Mouse (Mus musculus) heart, embryonic 13.5 days (tissue): ENCODE measurements around the gene Gm19402. TPM values are rescaled to one million over a fixed set of nuclear protein-coding genes. Genes with fewer than 3 reads are reported as not detected.
A peak's percentile ranks its signal among the peaks of the same experiment; 100 is the strongest.

Experiments used
- ATAC-seq: fragments of 200-750 bp; cut with Nextera tagmentation; 2 replicates; pipeline ENCODE4 v1.8.0; 2017; ENCODE audit warnings: moderate TSS enrichment; ENCODE audit not compliant: insufficient number of reproducible peaks, low FRiP score, low TSS enrichment; ENCODE audit errors: extremely low read depth
- H3K27ac ChIP-seq: fragments of 300-500 bp; sonication (generic); replicated peaks from 2 replicates; pipeline ENCODE4 v1.5.1; 2015; ENCODE audit warnings: moderate library complexity, mild to moderate bottlenecking, inconsistent platforms
- H3K27me3 ChIP-seq: fragments of 300-500 bp; sonication (generic); replicated peaks from 2 replicates; pipeline ENCODE4 v1.6.1; 2015; ENCODE audit warnings: mild to moderate bottlenecking, inconsistent platforms
- H3K36me3 ChIP-seq: fragments of 300-500 bp; sonication (generic); 2 replicates; pipeline ENCODE4 v1.6.1; 2015; ENCODE audit warnings: mild to moderate bottlenecking, inconsistent platforms
- H3K4me1 ChIP-seq: fragments of 300-500 bp; sonication (generic); 2 replicates; pipeline ENCODE4 v1.6.1; 2015; ENCODE audit warnings: inconsistent platforms
- H3K4me2 ChIP-seq: fragments of 300-500 bp; sonication (generic); 2 replicates; pipeline ENCODE4 v1.6.1; 2015; ENCODE audit warnings: inconsistent platforms, mild to moderate bottlenecking, moderate library complexity
- H3K4me3 ChIP-seq: fragments of 300-500 bp; sonication (generic); 2 replicates; pipeline ENCODE4 v1.5.1; 2015; ENCODE audit warnings: moderate library complexity, mild to moderate bottlenecking, inconsistent platforms
- H3K9ac ChIP-seq: fragments of 300-500 bp; sonication (generic); 2 replicates; pipeline ENCODE4 v1.6.1; 2015; ENCODE audit warnings: inconsistent platforms, mild to moderate bottlenecking, moderate library complexity
- H3K9me3 ChIP-seq: fragments of 300-500 bp; sonication (generic); 2 replicates; pipeline ENCODE4 v1.6.1; 2016; ENCODE audit warnings: inconsistent platforms
- WGBS: fragments of 180-500 bp; shearing (Covaris S2); methylation state at CpG from one replicate; pipeline ENCODE4 v1.1.7; 2015; ENCODE audit warnings: mixed read lengths; 5-methylcytosine and 5-hydroxymethylcytosine counted together
- microRNA counts: library from miRNA; unstranded; fragments of <30 nt; microRNA quantifications from one replicate; lab custom pipeline; 2016
- microRNA-seq: library from miRNA; unstranded; fragments of <30 nt; microRNA quantifications from one replicate; pipeline ENCODE4, GENCODE M21; 2016
- polyA plus RNA-seq: library from polyadenylated mRNA; unstranded; fragments of >200 nt; fragmentation: Nextera tagmentation; extraction: Ambion mirVana; gene quantifications from 2 replicates; pipeline ENCODE4 v1.2.1, GENCODE M21; 2015

The Gm19402 gene
- polyA plus RNA-seq, 1 experiment from 2014 or later, result not detected

- Histone ChIP-seq H3K4me3 (peak overlapping the region; percentile 20), H3K27me3 (peaks cover 38% of the 10 kb centered on the region), H3K4me2 (peak overlapping the region; percentile 51), H3K36me3 (no peaks in the 10 kb centered on the region), H3K27ac (no peak overlapping the region), H3K9me3 (peaks cover 7% of the 10 kb centered on the region; the same call in 1 of the 2 replicates), H3K4me1 (no peaks in the 10 kb centered on the region), H3K9ac (no peak overlapping the region)
- 32% methylated on average over 43 of the region's 43 CpGs for WGBS
- ATAC-seq, result no peak
Observed at GRCm38 (mm10) chr10:77663949-77664665, 26.4 kb downstream of the Gm19402 start.

GRCm38 (mm10) chr10:77658286-77658994 lies 32.1 kb downstream of the Gm19402 start:
- H3K9me3 ChIP-seq, result peaks cover 11% of the 10 kb centered on the region; the same call in 1 of the 2 replicates
- 62% methylated on average over 15 of the region's 15 CpGs for WGBS
- H3K4me3 ChIP-seq, result no peak overlapping the region
- H3K27ac ChIP-seq, result no peak overlapping the region
- no peaks in the 10 kb centered on the region for H3K4me1 ChIP-seq
- H3K4me2 ChIP-seq, result no peak overlapping the region
- ATAC-seq, result no peak
- no peak overlapping the region for H3K9ac ChIP-seq
- peaks cover 13% of the 10 kb centered on the region for H3K27me3 ChIP-seq
- no peaks in the 10 kb centered on the region for H3K36me3 ChIP-seq

- peaks cover 4% of the 10 kb centered on the region; the same call in 1 of the 2 replicates for H3K9me3 ChIP-seq
- H3K27me3 ChIP-seq, result 0 out of 2 replicates have a peak, but pooled peaks cover 5% of the 10 kb centered on the region
- no peak overlapping the region for H3K4me3 ChIP-seq
- WGBS, result 86% methylated on average over 9 of the region's 9 CpGs
- H3K36me3 ChIP-seq, result no peaks in the 10 kb centered on the region
- H3K4me2 ChIP-seq, result no peak overlapping the region
- ATAC-seq, result no peak
- no peaks in the 10 kb centered on the region for H3K4me1 ChIP-seq
- H3K9ac ChIP-seq, result no peak overlapping the region
- no peak overlapping the region for H3K27ac ChIP-seq
Observed at GRCm38 (mm10) chr10:77652046-77652445, 38.5 kb downstream of the Gm19402 start.

DNA sequence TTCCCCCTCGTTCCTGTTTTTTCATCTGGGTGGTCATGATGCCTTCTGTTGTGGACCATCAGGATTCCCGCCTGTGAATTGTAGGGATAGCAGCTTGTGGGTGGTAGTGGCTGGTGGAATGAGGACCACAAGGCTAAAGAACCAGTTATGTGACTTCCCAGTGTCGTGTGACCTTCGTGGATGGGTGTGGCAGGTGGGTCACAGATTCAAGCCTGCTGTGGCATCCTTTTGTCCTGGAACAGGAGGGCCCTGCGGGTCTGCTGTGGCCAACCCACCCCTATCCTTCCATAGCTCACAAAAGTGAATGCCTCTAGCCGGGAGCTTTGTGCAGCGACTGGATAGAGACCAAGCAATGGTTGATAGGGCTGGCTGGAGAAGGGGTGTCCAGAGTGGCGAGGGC lies 42.7 kb downstream of the Gm19402 start:
- Histone ChIP-seq H3K4me1 (peaks cover 15% of the 10 kb centered on the region), H3K4me3 (no peak overlapping the region), H3K27me3 (no peaks in the 10 kb centered on the region), H3K36me3 (peaks cover 41% of the 10 kb centered on the region), H3K27ac (no peak overlapping the region), H3K9ac (no peak overlapping the region), H3K9me3 (no peaks in the 10 kb centered on the region), H3K4me2 (no peak overlapping the region)
- ATAC-seq, result no peak
- 87% methylated on average over 8 of the region's 8 CpGs for WGBS

DNA sequence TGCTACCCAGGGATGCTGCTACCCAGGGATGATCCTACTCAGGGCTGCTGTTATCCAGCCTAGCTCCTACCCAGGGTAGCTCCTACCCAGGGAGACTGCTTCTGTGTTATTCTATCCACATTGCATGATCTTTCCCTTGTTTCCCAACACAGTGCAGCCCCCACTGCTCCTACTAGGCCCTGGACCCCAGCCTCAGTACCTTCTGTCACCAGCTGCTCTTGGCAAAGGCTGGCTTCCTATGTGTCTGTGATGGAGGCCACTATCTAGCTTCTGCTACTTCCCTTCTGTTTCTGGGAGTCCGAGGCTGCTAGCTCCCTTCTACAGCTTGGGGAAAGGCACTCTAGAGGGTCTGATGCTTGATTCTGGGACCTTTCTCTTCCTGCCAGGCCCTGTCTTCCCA lies 43.1 kb downstream of the Gm19402 start:
- H3K4me3 ChIP-seq, result no peak overlapping the region
- H3K9ac ChIP-seq, result no peak overlapping the region
- H3K36me3 ChIP-seq, result peaks cover 44% of the 10 kb centered on the region
- no peak overlapping the region for H3K4me2 ChIP-seq
- no peaks in the 10 kb centered on the region for H3K27me3 ChIP-seq
- WGBS, result 65% methylated on average over 1 of the region's 1 CpGs
- no peak for ATAC-seq
- peaks cover 15% of the 10 kb centered on the region for H3K4me1 ChIP-seq
- no peaks in the 10 kb centered on the region for H3K9me3 ChIP-seq
- H3K27ac ChIP-seq, result no peak overlapping the region

DNA sequence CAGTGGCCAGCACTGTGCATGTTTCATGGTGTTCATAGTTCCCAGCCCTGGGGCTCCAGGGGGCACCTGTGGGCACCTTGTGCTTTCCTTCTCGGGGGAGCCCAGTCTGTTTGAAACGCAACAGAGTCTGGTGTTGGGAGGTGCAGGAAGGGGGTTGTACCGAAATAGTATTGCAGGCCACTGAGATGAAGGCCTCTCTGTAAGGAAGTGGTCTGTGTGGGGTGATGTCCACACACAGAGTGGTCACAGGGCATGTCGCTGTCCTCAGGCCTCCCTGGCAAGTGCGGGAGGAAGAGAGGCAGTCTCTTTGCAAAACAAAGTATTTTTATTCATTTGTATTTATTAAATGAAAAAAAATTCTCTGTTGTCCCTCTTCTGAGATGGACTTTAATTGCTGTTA lies 45.0 kb downstream of the Gm19402 start:
- H3K9ac ChIP-seq, result no peak overlapping the region
- no peak overlapping the region for H3K4me3 ChIP-seq
- no peak for ATAC-seq
- peaks cover 60% of the 10 kb centered on the region for H3K36me3 ChIP-seq
- no peak overlapping the region for H3K4me2 ChIP-seq
- H3K27ac ChIP-seq, result no peak overlapping the region
- H3K9me3 ChIP-seq, result no peaks in the 10 kb centered on the region
- 83% methylated on average over 5 of the region's 5 CpGs for WGBS
- peaks cover 15% of the 10 kb centered on the region for H3K4me1 ChIP-seq
- H3K27me3 ChIP-seq, result no peaks in the 10 kb centered on the region

DNA sequence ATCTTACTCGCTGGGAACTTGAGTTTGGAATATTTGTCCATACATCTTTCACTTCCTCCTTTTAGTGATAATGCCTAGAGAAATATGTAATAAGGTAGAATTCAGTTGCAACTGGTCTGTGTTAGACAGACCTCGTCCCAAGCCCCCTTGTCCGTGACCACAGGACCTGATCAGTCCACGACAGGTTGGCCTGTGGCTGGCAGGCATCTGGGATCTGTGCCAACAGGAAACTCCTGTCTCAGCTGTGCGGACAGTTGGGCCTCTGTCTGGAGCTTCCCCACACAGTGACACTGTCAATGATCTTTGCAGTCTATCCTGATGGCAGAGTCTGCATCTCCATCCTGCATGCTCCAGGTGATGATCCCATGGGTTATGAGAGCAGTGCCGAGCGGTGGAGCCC lies 47.4 kb downstream of the Gm19402 start:
- no peak for ATAC-seq
- no peaks in the 10 kb centered on the region for H3K9me3 ChIP-seq
- no peak overlapping the region for H3K9ac ChIP-seq
- H3K4me3 ChIP-seq, result no peak overlapping the region
- no peak overlapping the region for H3K27ac ChIP-seq
- H3K4me1 ChIP-seq, result peaks cover 29% of the 10 kb centered on the region
- H3K4me2 ChIP-seq, result no peak overlapping the region
- WGBS, result 54% methylated on average over 7 of the region's 7 CpGs
- peaks cover 78% of the 10 kb centered on the region for H3K36me3 ChIP-seq
- H3K27me3 ChIP-seq, result no peaks in the 10 kb centered on the region

MicroRNAs within 50 kb of the gene (microRNA counts, 519-probe panel; counts per million panel counts)
- 209 counts per million, percentile 61 among the panel's probes with 10 or more counts for microRNA mmu-miR-1930 (lab: Ali Mortazavi, UCI)

Small RNAs within 50 kb of the gene (microRNA-seq; reads per million reads assigned to microRNA genes)
- gene Mir1930, result 10.0 reads per million, percentile 27 among the genes with 10 or more reads in this experiment

Other genes with a start within 250 kb of the Gm19402 start
- gene Fam207a, start 175.0 kb downstream of the Gm19402 start, polyA plus RNA-seq, result 23.9 and 24.0 TPM in 2 replicates
- gene Itgb2, start 160.5 kb downstream of the Gm19402 start, polyA plus RNA-seq, result 1.5 and 1.6 TPM in 2 replicates
- gene Pttg1ip, start 109.0 kb downstream of the Gm19402 start, polyA plus RNA-seq, result 103 and 110 TPM in 2 replicates
- gene Sumo3, start 84.7 kb downstream of the Gm19402 start, polyA plus RNA-seq, result 171 and 186 TPM in 2 replicates
- gene Gm49325, start 84.6 kb downstream of the Gm19402 start, polyA plus RNA-seq, result 2.8 TPM in 1 of 2 replicates, not detected in the other
- 78.6 and 81.9 TPM in 2 replicates for gene Ube2g2, start 68.5 kb downstream of the Gm19402 start, polyA plus RNA-seq
- gene Tspear, start 4.2 kb downstream of the Gm19402 start, polyA plus RNA-seq, result 0.07 TPM in 1 of 2 replicates, not detected in the other
- not detected in 2 replicates for gene Gm9508, start 6.5 kb upstream of the Gm19402 start, polyA plus RNA-seq
- not detected in 2 replicates for gene Gm10272, start 15.9 kb upstream of the Gm19402 start, polyA plus RNA-seq
- not detected in 2 replicates for gene Gm10024, start 20.7 kb upstream of the Gm19402 start, polyA plus RNA-seq
- gene Gm10142, start 25.1 kb upstream of the Gm19402 start, polyA plus RNA-seq, result not detected in 2 replicates
- gene Krtap12-1, start 29.8 kb upstream of the Gm19402 start, polyA plus RNA-seq, result not detected in 2 replicates
- gene Gm10100, start 35.7 kb upstream of the Gm19402 start, polyA plus RNA-seq, result not detected in 2 replicates
- gene Gm18596, start 51.9 kb upstream of the Gm19402 start, polyA plus RNA-seq, result not detected in 2 replicates
- not detected in 2 replicates for gene Gm9736, start 60.6 kb upstream of the Gm19402 start, polyA plus RNA-seq
- not detected in 2 replicates for gene Gm3233, start 68.9 kb upstream of the Gm19402 start, polyA plus RNA-seq
- not detected in 2 replicates for gene Gm3238, start 80.6 kb upstream of the Gm19402 start, polyA plus RNA-seq
- gene Gm7138, start 86.2 kb upstream of the Gm19402 start, polyA plus RNA-seq, result not detected in 2 replicates
- gene Gm3250, start 91.8 kb upstream of the Gm19402 start, polyA plus RNA-seq, result not detected in 2 replicates
- gene Gm7137, start 97.4 kb upstream of the Gm19402 start, polyA plus RNA-seq, result not detected in 2 replicates
- gene Gm9639, start 104.3 kb upstream of the Gm19402 start, polyA plus RNA-seq, result not detected in 2 replicates
- gene Gm19668, start 108.4 kb upstream of the Gm19402 start, polyA plus RNA-seq, result not detected in 2 replicates
- gene Gm9507, start 121.1 kb upstream of the Gm19402 start, polyA plus RNA-seq, result not detected in 2 replicates
- gene Gm2696, start 123.9 kb upstream of the Gm19402 start, polyA plus RNA-seq, result not detected in 2 replicates
- gene Krtap10-4, start 136.3 kb upstream of the Gm19402 start, polyA plus RNA-seq, result not detected in 2 replicates
- not detected in 2 replicates for gene Krtap10-10, start 145.2 kb upstream of the Gm19402 start, polyA plus RNA-seq
- not detected in 2 replicates for gene Gm36176, start 156.0 kb upstream of the Gm19402 start, polyA plus RNA-seq
- gene Gm10318, start 162.1 kb upstream of the Gm19402 start, polyA plus RNA-seq, result not detected in 2 replicates
- gene Gm3285, start 171.2 kb upstream of the Gm19402 start, polyA plus RNA-seq, result not detected in 2 replicates
- 1.8 and 2.0 TPM in 2 replicates for gene Lrrc3, start 211.8 kb upstream of the Gm19402 start, polyA plus RNA-seq